Mouse (Mus musculus) limb, embryonic 10.5 days (tissue): ENCODE results near the gene Ptpn1. TPM values are rescaled to one million over a fixed set of nuclear protein-coding genes. Genes with fewer than 3 reads are reported as not detected.
A peak's percentile ranks its signal among the peaks of the same experiment; 100 is the strongest.

Source experiments
- DNase-seq: peaks from one replicate; pipeline ENCODE4 v3.0.0-alpha.2; 2017; ENCODE audit warnings: low spot score
- H3K27ac ChIP-seq: fragments of 300-500 bp; sonication (generic); 2 replicates; pipeline ENCODE4 v1.5.1; 2016; ENCODE audit warnings: mild to moderate bottlenecking
- H3K27me3 ChIP-seq: fragments of 300-500 bp; sonication (generic); 2 replicates; pipeline ENCODE4 v1.6.1; 2016; ENCODE audit warnings: low read depth, mild to moderate bottlenecking; ENCODE audit not compliant: poor library complexity, severe bottlenecking
- H3K36me3 ChIP-seq: fragments of 300-500 bp; sonication (generic); 2 replicates; pipeline ENCODE4 v1.6.1; 2016; ENCODE audit warnings: mild to moderate bottlenecking, moderate library complexity
- H3K4me1 ChIP-seq: fragments of 300-500 bp; sonication (generic); 2 replicates; pipeline ENCODE4 v1.6.1; 2016
- H3K4me3 ChIP-seq: fragments of 300-500 bp; sonication (generic); 2 replicates; pipeline ENCODE4 v1.5.1; 2016; ENCODE audit warnings: mild to moderate bottlenecking, moderate library complexity
- H3K9me3 ChIP-seq: fragments of 300-500 bp; sonication (generic); replicated peaks from 2 replicates; pipeline ENCODE4 v1.6.1; 2016; ENCODE audit warnings: mild to moderate bottlenecking
- WGBS: fragments of 180-500 bp; shearing (Covaris S2); methylation state at CpG from one replicate; pipeline ENCODE4 v1.1.7; 2016; 5-methylcytosine and 5-hydroxymethylcytosine counted together
- polyA plus RNA-seq: library from polyadenylated mRNA; unstranded; fragments of >200 nt; fragmentation: Nextera tagmentation; extraction: Ambion mirVana; gene quantifications from 2 replicates; pipeline ENCODE4 v1.2.1, GENCODE M21; 2016

The Ptpn1 gene
- polyA plus RNA-seq, 1 experiment from 2014 or later, result 56.4 TPM

DNA sequence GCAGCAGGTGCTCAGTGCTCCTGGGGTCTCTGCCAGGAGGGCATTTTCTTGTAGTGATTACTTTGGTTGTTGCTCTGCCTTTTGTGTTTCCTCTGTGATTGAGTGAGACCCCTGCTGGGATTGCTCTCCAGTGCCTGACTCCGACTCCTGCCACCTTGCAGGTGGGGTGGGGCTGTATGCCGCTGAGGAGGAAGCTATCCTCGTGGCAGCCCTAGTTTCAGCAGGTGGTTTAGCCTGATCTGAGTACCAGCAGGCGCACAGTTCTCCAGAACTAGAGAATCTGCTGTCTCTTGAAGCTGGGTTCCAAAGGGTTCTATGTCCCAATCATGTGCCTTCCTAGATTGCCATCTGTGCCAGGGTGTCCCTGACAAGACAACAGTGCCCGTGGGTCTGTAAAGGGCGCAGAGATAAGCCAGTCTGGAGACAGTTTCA is 9.9 kb downstream of the Ptpn1 start:
- WGBS, result 58% methylated on average over 6 of the region's 6 CpGs
- H3K4me3 ChIP-seq, result no peak overlapping the region
- H3K27me3 ChIP-seq, result no peaks in the 10 kb centered on the region
- H3K36me3 ChIP-seq, result 0 out of 2 replicates have a peak, but pooled peaks cover 2% of the 10 kb centered on the region
- no peaks in the 10 kb centered on the region for H3K9me3 ChIP-seq
- DNase-seq, result no peak
- peaks cover 69% of the 10 kb centered on the region for H3K4me1 ChIP-seq
- H3K27ac ChIP-seq, result no peak overlapping the region

DNA sequence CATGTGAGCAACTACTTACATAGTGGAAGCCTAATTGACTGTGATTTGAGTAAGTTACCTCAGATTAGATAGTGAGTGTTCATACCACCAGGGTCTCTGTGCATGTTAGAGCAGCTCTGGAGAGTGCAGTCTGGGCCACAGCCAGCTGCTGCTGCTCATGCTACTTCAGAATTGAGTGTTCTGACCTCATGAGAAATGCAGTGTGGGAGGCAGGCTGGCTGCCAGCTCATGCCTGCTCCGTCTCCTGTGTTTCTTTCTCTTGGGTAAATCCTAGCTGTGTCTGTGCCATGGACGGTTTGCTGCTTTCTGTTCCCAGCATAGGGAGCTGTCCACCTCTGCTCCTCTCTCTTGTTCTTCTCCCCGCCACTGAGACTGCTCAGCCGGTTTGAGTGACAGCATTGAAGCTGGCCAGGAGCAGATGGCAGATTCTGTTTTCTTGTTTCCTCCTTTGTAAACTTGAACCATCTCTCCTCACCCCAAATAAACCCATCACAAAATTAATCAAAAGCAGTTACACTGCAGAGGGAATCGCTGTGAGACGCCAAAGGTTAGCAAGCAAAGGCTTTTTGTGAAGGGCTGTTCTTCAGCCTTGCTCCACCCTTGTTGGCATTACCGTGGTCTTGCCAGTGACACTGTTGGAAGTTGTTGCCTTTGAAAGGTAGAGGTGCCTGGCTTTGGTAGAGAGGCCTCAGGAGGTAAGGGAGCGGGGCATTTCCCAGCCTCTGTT is 10.5 kb downstream of the Ptpn1 start:
- Histone ChIP-seq H3K4me1 (peaks cover 69% of the 10 kb centered on the region), H3K27ac (no peak overlapping the region), H3K36me3 (0 out of 2 replicates have a peak, but pooled peaks cover 2% of the 10 kb centered on the region), H3K27me3 (no peaks in the 10 kb centered on the region), H3K9me3 (no peaks in the 10 kb centered on the region), H3K4me3 (no peak overlapping the region)
- 63% methylated on average over 8 of the region's 8 CpGs for WGBS
- DNase-seq, result no peak

DNA sequence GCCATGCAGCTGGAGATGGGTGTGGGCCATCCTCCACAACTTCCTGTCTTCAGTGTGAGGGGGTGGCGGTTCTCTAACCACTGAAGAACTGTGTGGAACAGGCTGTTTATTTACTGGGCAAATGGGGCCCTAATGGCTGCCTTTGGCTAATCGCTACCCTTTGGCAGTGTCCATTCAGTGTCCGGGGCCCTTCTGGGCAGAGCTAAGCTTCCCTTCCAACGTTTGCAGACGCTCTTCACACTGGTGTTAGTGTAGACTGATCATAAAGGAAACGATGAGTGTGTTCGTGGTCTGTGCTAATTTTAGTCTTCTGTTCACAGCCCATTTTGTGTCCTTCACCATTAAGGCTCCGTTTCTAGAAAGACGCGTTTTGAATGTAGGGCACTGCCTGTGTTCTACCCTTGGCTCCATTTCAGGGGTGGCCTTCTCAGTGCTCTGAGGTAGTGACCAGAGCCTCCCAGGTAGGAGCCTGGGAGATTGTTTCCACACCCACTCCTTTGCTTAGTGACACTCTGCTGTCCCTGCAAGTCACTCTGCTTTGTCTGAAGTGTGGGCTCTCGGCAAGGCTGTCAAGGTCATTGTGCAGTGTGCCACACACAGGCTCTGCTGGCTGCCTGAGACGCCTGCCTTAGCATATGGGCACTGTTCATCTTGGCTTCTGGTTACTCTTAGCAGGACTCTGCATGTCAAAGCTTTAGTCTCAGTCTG is 11.2 kb downstream of the Ptpn1 start:
- H3K4me1 ChIP-seq, result peaks cover 73% of the 10 kb centered on the region
- 79% methylated on average over 12 of the region's 12 CpGs for WGBS
- DNase-seq, result no peak
- H3K4me3 ChIP-seq, result no peak overlapping the region
- H3K27ac ChIP-seq, result 0 out of 2 replicates have a peak overlapping the region, but pooled peaks have one; percentile 23
- H3K27me3 ChIP-seq, result no peaks in the 10 kb centered on the region
- no peaks in the 10 kb centered on the region for H3K9me3 ChIP-seq
- 0 out of 2 replicates have a peak, but pooled peaks cover 2% of the 10 kb centered on the region for H3K36me3 ChIP-seq

GRCm38 (mm10) chr2:167944193-167944592 is 12.3 kb downstream of the Ptpn1 start:
- H3K4me1 ChIP-seq, result peaks cover 76% of the 10 kb centered on the region

DNA sequence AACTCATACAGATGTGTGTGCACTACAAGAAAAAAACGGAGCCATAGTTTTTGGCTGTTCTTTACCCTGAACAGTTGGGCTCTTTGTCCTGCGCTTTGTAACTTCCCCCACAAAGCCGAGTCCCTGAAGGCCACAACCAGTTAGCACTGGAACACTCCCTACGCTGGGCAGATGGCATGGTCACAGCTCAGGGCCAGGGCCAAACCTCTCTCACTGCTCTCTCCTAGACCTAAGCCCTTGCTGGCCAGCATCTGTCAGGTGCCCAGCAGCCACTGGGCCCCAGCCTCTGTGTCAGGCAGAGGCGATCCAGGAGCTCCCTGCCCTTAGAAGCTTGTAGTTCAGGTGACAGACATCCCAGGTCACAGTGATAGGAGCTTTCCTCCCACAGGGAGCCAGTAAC is 13.6 kb downstream of the Ptpn1 start:
- H3K27ac ChIP-seq, result peak overlapping the region; percentile 50; the same call in 1 of the 2 replicates
- H3K36me3 ChIP-seq, result 0 out of 2 replicates have a peak, but pooled peaks cover 2% of the 10 kb centered on the region
- H3K27me3 ChIP-seq, result no peaks in the 10 kb centered on the region
- no peak overlapping the region for H3K4me3 ChIP-seq
- 95% methylated on average over 5 of the region's 5 CpGs for WGBS
- no peaks in the 10 kb centered on the region for H3K9me3 ChIP-seq
- DNase-seq, result no peak
- H3K4me1 ChIP-seq, result peaks cover 72% of the 10 kb centered on the region

More at GRCm38 (mm10) chr2:167944193-167944592, 12.3 kb downstream of the Ptpn1 start:
- H3K36me3 ChIP-seq, result 0 out of 2 replicates have a peak, but pooled peaks cover 2% of the 10 kb centered on the region
- H3K4me3 ChIP-seq, result no peak overlapping the region
- DNase-seq, result no peak
- no peaks in the 10 kb centered on the region for H3K9me3 ChIP-seq
- no peaks in the 10 kb centered on the region for H3K27me3 ChIP-seq
- WGBS, result 89% methylated on average over 3 of the region's 3 CpGs
- 0 out of 2 replicates have a peak overlapping the region, but pooled peaks have one; percentile 36 for H3K27ac ChIP-seq

GRCm38 (mm10) chr2:167947251-167947650 is 15.4 kb downstream of the Ptpn1 start:
- 83% methylated on average over 3 of the region's 3 CpGs for WGBS
- DNase-seq, result no peak
- H3K9me3 ChIP-seq, result no peaks in the 10 kb centered on the region
- no peaks in the 10 kb centered on the region for H3K27me3 ChIP-seq
- H3K36me3 ChIP-seq, result peaks cover 2% of the 10 kb centered on the region; the same call in 1 of the 2 replicates
- H3K4me3 ChIP-seq, result no peak overlapping the region
- H3K4me1 ChIP-seq, result peaks cover 56% of the 10 kb centered on the region
- no peak overlapping the region for H3K27ac ChIP-seq

GRCm38 (mm10) chr2:167948047-167948446 is 16.2 kb downstream of the Ptpn1 start:
- peaks cover 2% of the 10 kb centered on the region; the same call in 1 of the 2 replicates for H3K36me3 ChIP-seq
- no peak overlapping the region for H3K27ac ChIP-seq
- H3K27me3 ChIP-seq, result no peaks in the 10 kb centered on the region
- H3K4me3 ChIP-seq, result no peak overlapping the region
- no peaks in the 10 kb centered on the region for H3K9me3 ChIP-seq
- H3K4me1 ChIP-seq, result peaks cover 49% of the 10 kb centered on the region
- DNase-seq, result no peak
- WGBS, result 78% methylated on average over 6 of the region's 6 CpGs

- H3K27ac ChIP-seq, result peak overlapping the region; percentile 4; the same call in 1 of the 2 replicates
Measured at GRCm38 (mm10) chr2:167948557-167948956, 16.7 kb downstream of the Ptpn1 start.

DNA sequence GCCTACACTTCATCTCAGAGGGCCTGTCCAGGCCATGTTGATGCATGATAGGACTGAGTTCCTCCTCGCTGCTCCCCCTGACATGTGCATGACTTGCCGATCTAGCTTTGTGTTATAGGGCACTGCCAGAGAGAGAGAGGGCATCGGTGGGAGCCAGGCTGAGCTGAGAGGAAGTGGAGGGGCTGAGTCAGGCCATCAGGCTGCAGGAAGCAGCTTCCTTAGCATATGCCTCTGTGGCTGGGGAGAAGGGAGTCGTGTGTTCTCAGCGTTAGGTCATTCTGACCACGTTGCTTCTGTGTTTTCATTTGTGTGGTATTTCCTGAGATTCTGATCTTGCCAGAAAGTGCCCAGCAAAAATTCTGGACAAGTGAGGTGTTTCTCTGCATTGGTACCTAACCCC is 17.4 kb downstream of the Ptpn1 start:
- WGBS, result 79% methylated on average over 6 of the region's 6 CpGs
- H3K27ac ChIP-seq, result no peak overlapping the region
- H3K27me3 ChIP-seq, result no peaks in the 10 kb centered on the region
- H3K36me3 ChIP-seq, result no peaks in the 10 kb centered on the region; the same call in 1 of the 2 replicates
- no peak overlapping the region for H3K4me3 ChIP-seq
- DNase-seq, result no peak
- no peaks in the 10 kb centered on the region for H3K9me3 ChIP-seq
- H3K4me1 ChIP-seq, result peaks cover 40% of the 10 kb centered on the region

More at GRCm38 (mm10) chr2:167948557-167948956, 16.7 kb downstream of the Ptpn1 start:
- WGBS, result 92% methylated on average over 13 of the region's 13 CpGs
- peaks cover 2% of the 10 kb centered on the region; the same call in 1 of the 2 replicates for H3K36me3 ChIP-seq
- peaks cover 43% of the 10 kb centered on the region for H3K4me1 ChIP-seq
- no peaks in the 10 kb centered on the region for H3K27me3 ChIP-seq
- H3K9me3 ChIP-seq, result no peaks in the 10 kb centered on the region
- H3K4me3 ChIP-seq, result no peak overlapping the region
- no peak for DNase-seq

DNA sequence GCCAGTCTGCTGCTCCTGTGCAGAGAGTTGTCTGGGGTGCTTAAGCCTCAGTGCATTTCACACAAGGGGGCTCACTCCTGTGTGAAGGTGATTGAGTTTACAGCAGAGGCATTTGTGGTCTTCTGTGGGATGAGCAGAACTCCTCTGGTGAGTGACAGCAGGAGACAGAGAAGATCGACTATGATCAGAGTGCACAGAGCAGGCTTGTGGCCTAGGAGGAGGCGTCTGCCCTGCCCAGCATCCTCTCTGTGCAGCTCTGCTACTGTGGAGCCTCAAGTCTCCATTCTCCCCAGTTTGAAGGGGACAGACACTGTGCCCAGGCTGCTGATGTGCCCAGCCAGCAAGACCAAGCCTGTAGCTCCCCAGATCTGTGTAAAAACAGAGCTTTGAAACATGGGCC is 18.0 kb downstream of the Ptpn1 start:
- 77% methylated on average over 2 of the region's 2 CpGs for WGBS
- peak overlapping the region; percentile 32; the same call in 1 of the 2 replicates for H3K27ac ChIP-seq
- no peak for DNase-seq
- H3K27me3 ChIP-seq, result no peaks in the 10 kb centered on the region
- no peak overlapping the region for H3K4me3 ChIP-seq
- peaks cover 2% of the 10 kb centered on the region; the same call in 1 of the 2 replicates for H3K36me3 ChIP-seq
- peaks cover 35% of the 10 kb centered on the region for H3K4me1 ChIP-seq
- no peaks in the 10 kb centered on the region for H3K9me3 ChIP-seq

- no peak overlapping the region for H3K27ac ChIP-seq
- WGBS, result 94% methylated on average over 6 of the region's 6 CpGs
- no peaks in the 10 kb centered on the region for H3K27me3 ChIP-seq
- peaks cover 3% of the 10 kb centered on the region; the same call in 1 of the 2 replicates for H3K36me3 ChIP-seq
- H3K4me1 ChIP-seq, result peaks cover 26% of the 10 kb centered on the region
- no peak for DNase-seq
- H3K9me3 ChIP-seq, result no peaks in the 10 kb centered on the region
- H3K4me3 ChIP-seq, result no peak overlapping the region
Measured at GRCm38 (mm10) chr2:167950681-167951080, 18.8 kb downstream of the Ptpn1 start.

DNA sequence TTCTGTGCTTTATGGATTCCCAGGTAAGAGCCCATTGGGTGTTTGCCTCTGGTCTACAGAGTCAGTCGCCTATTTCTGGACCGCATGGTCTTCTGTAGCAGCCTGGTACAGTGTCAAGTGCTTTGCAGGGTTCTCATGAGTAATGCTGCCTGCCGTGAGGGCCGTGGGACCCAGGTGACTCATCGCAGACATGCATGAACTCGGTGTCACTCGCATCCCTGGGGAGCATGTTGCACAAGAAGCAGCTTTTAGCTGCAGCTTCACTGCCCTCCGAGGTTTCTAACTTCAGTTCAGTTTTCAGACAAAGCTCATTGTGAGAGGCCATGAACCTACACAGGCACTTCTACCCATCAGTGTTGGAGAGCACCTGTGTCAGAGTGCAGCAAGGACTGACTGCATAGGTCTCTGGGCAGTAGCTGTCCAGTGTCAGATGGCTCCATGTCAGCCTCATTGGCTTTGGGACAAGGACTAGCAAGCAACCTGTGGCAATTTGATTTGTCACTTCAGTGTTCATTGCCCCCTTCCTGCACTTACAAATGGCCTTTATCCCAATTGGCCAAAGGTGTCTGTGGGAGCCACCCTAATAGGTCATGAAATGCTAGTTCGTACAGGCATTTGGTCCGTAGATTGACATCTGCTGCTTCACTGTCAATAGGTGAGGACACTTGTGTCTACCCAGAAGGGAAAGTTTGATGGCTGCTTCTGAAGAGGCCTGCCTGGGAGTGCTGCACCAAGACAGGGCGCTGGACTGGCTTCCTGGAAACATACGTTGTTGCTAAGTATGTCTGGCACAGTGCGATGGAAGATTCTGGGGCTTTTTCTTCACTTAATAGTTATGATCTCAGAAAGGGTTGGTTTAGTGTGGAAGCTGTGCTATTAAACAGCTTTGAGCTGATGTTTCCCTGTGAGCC is 19.7 kb downstream of the Ptpn1 start:
- Histone ChIP-seq H3K27me3 (no peaks in the 10 kb centered on the region), H3K9me3 (no peaks in the 10 kb centered on the region), H3K4me1 (peaks cover 24% of the 10 kb centered on the region), H3K36me3 (peaks cover 3% of the 10 kb centered on the region; the same call in 1 of the 2 replicates), H3K27ac (no peak overlapping the region), H3K4me3 (no peak overlapping the region)
- DNase-seq, result no peak
- WGBS, result 92% methylated on average over 13 of the region's 13 CpGs
